Mouse (Mus musculus) hindbrain, embryonic 16.5 days (tissue): Measurements from ENCODE around the gene Tmem63c. TPM values are rescaled to one million over a fixed set of nuclear protein-coding genes. Genes with fewer than 3 reads are reported as not detected.

Source experiments
- ATAC-seq: fragments of 200-750 bp; cut with Nextera tagmentation; 2 replicates; pipeline ENCODE4 v1.8.0; 2017; ENCODE audit warnings: moderate TSS enrichment, moderate library complexity
- H3K27ac ChIP-seq: fragments of 300-500 bp; sonication (generic); 2 replicates; pipeline ENCODE4 v1.5.1; 2014; ENCODE audit warnings: low read depth, mild to moderate bottlenecking, control low read depth, low read length, moderate library complexity
- H3K27me3 ChIP-seq: fragments of 300-500 bp; sonication (generic); replicated peaks from 2 replicates; pipeline ENCODE4 v1.6.1; 2014; ENCODE audit warnings: low read length; ENCODE audit not compliant: control insufficient read depth, insufficient read depth
- H3K36me3 ChIP-seq: fragments of 300-500 bp; sonication (generic); 2 replicates; pipeline ENCODE4 v1.6.1; 2014; ENCODE audit warnings: mild to moderate bottlenecking, low read length, moderate library complexity, mixed read lengths; ENCODE audit not compliant: control insufficient read depth, insufficient read depth
- H3K4me1 ChIP-seq: fragments of 300-500 bp; sonication (generic); 2 replicates; pipeline ENCODE4 v1.6.1; 2014; ENCODE audit warnings: low read depth, low read length; ENCODE audit not compliant: control insufficient read depth, insufficient read depth
- H3K4me2 ChIP-seq: fragments of 300-500 bp; sonication (generic); 2 replicates; pipeline ENCODE4 v1.6.1; 2014; ENCODE audit warnings: mild to moderate bottlenecking, low read length, control low read depth, moderate library complexity
- H3K4me3 ChIP-seq: fragments of 300-500 bp; sonication (generic); 2 replicates; pipeline ENCODE4 v1.5.1; 2014; ENCODE audit warnings: mild to moderate bottlenecking, low read length, control low read depth, moderate library complexity
- H3K9ac ChIP-seq: fragments of 300-500 bp; sonication (generic); 2 replicates; pipeline ENCODE4 v1.6.1; 2014; ENCODE audit warnings: low read depth, mild to moderate bottlenecking, control low read depth, low read length, moderate library complexity
- H3K9me3 ChIP-seq: fragments of 300-500 bp; sonication (generic); 2 replicates; pipeline ENCODE4 v1.6.1; 2014; ENCODE audit warnings: mild to moderate bottlenecking, low read length, moderate library complexity; ENCODE audit not compliant: control insufficient read depth
- WGBS: fragments of 180-500 bp; shearing (Covaris S2); extraction: QIAGEN DNeasy Blood & Tissue Kit; methylation state at CpG from one replicate; pipeline ENCODE4 v1.1.7; 2014; 5-methylcytosine and 5-hydroxymethylcytosine counted together
- polyA plus RNA-seq: library from polyadenylated mRNA; unstranded; fragments of >200 nt; fragmentation: Nextera tagmentation; extraction: Ambion mirVana; gene quantifications from 2 replicates; pipeline ENCODE4 v1.2.1, GENCODE M21; 2015

Tmem63c gene
- polyA plus RNA-seq, 1 experiment from 2014 or later: 11.0 TPM

GRCm38 (mm10) chr12:87054873-87055272 is 33.7 kb downstream of the Tmem63c start:
- no peaks in the 10 kb centered on the region for H3K9me3 ChIP-seq
- 67% methylated on average over 7 of the region's 7 CpGs for WGBS

GRCm38 (mm10) chr12:87057066-87057465 is 35.9 kb downstream of the Tmem63c start:
- ATAC-seq: no peak
- 65% methylated on average over 17 of the region's 17 CpGs for whole genome bisulfite sequencing
- no peak overlapping the region for H3K4me3 ChIP-seq
- no peak overlapping the region for H3K27ac ChIP-seq
- no peak overlapping the region for H3K9ac ChIP-seq
- no peak overlapping the region for H3K4me2 ChIP-seq
- no peaks in the 10 kb centered on the region for H3K9me3 ChIP-seq
- H3K36me3 ChIP-seq: peaks cover 6% of the 10 kb centered on the region
- peaks cover 4% of the 10 kb centered on the region for H3K27me3 ChIP-seq
- H3K4me1 ChIP-seq: no peaks in the 10 kb centered on the region

More at GRCm38 (mm10) chr12:87054873-87055272, 33.7 kb downstream of the Tmem63c start:
- Histone ChIP-seq H3K4me1 (no peaks in the 10 kb centered on the region), H3K4me2 (no peak overlapping the region), H3K27ac (no peak overlapping the region), H3K9ac (no peak overlapping the region), H3K36me3 (no peaks in the 10 kb centered on the region), H3K4me3 (no peak overlapping the region), H3K27me3 (peaks cover 4% of the 10 kb centered on the region)
- no peak for ATAC-seq

- ATAC-seq: no peak
Measured at GRCm38 (mm10) chr12:87065446-87065845, 44.3 kb downstream of the Tmem63c start.

GRCm38 (mm10) chr12:87066429-87066828 is 45.3 kb downstream of the Tmem63c start:
- Histone ChIP-seq H3K27ac (no peak overlapping the region), H3K4me3 (no peak overlapping the region), H3K9me3 (no peaks in the 10 kb centered on the region), H3K36me3 (peaks cover 19% of the 10 kb centered on the region), H3K4me1 (no peaks in the 10 kb centered on the region), H3K4me2 (no peak overlapping the region), H3K9ac (no peak overlapping the region), H3K27me3 (no peaks in the 10 kb centered on the region)
- ATAC-seq: no peak
- 69% methylated on average over 5 of the region's 5 CpGs for WGBS

More at GRCm38 (mm10) chr12:87065446-87065845, 44.3 kb downstream of the Tmem63c start:
- Histone ChIP-seq H3K9ac (no peak overlapping the region), H3K4me3 (no peak overlapping the region), H3K27me3 (no peaks in the 10 kb centered on the region), H3K36me3 (peaks cover 20% of the 10 kb centered on the region), H3K9me3 (no peaks in the 10 kb centered on the region), H3K27ac (no peak overlapping the region), H3K4me2 (no peak overlapping the region), H3K4me1 (no peaks in the 10 kb centered on the region)
- 79% methylated on average over 11 of the region's 11 CpGs for WGBS

- H3K4me2 ChIP-seq: no peak overlapping the region
- no peak for ATAC-seq
- WGBS: 77% methylated on average over 5 of the region's 5 CpGs
- no peaks in the 10 kb centered on the region for H3K27me3 ChIP-seq
- H3K9me3 ChIP-seq: no peaks in the 10 kb centered on the region
- H3K4me1 ChIP-seq: no peaks in the 10 kb centered on the region
- H3K27ac ChIP-seq: no peak overlapping the region
- H3K9ac ChIP-seq: no peak overlapping the region
- H3K4me3 ChIP-seq: no peak overlapping the region
- peaks cover 29% of the 10 kb centered on the region for H3K36me3 ChIP-seq
Measured at GRCm38 (mm10) chr12:87070520-87070919, 49.4 kb downstream of the Tmem63c start.

GRCm38 (mm10) chr12:87076610-87077009 is 55.5 kb downstream of the Tmem63c start:
- Histone ChIP-seq H3K4me2 (no peak overlapping the region), H3K27me3 (no peaks in the 10 kb centered on the region), H3K27ac (no peak overlapping the region), H3K4me1 (no peaks in the 10 kb centered on the region), H3K4me3 (no peak overlapping the region), H3K9me3 (no peaks in the 10 kb centered on the region), H3K9ac (no peak overlapping the region), H3K36me3 (peaks cover 31% of the 10 kb centered on the region)
- ATAC-seq: no peak
- WGBS: 92% methylated on average over 2 of the region's 2 CpGs

GRCm38 (mm10) chr12:87082797-87083196 is 61.7 kb downstream of the Tmem63c start:
- no peak for ATAC-seq
- Histone ChIP-seq H3K27me3 (no peaks in the 10 kb centered on the region), H3K4me2 (no peak overlapping the region), H3K9me3 (no peaks in the 10 kb centered on the region), H3K9ac (no peak overlapping the region), H3K36me3 (peaks cover 13% of the 10 kb centered on the region), H3K27ac (no peak overlapping the region), H3K4me3 (no peak overlapping the region), H3K4me1 (no peaks in the 10 kb centered on the region)
- 76% methylated on average over 8 of the region's 8 CpGs for WGBS

- Histone ChIP-seq H3K27ac (no peak overlapping the region), H3K36me3 (peaks cover 7% of the 10 kb centered on the region), H3K4me3 (no peak overlapping the region), H3K9ac (no peak overlapping the region), H3K4me1 (no peaks in the 10 kb centered on the region), H3K4me2 (no peak overlapping the region), H3K27me3 (no peaks in the 10 kb centered on the region), H3K9me3 (no peaks in the 10 kb centered on the region)
- 60% methylated on average over 7 of the region's 7 CpGs for WGBS
- no peak for ATAC-seq
Measured at GRCm38 (mm10) chr12:87087236-87087635, 66.1 kb downstream of the Tmem63c start.

GRCm38 (mm10) chr12:87088331-87088730 is 67.2 kb downstream of the Tmem63c start:
- Histone ChIP-seq H3K4me3 (no peak overlapping the region), H3K9me3 (no peaks in the 10 kb centered on the region), H3K27me3 (no peaks in the 10 kb centered on the region), H3K27ac (no peak overlapping the region), H3K9ac (no peak overlapping the region), H3K4me1 (no peaks in the 10 kb centered on the region), H3K36me3 (peaks cover 7% of the 10 kb centered on the region), H3K4me2 (no peak overlapping the region)
- WGBS: 39% methylated on average over 4 of the region's 4 CpGs
- no peak for ATAC-seq

- no peak overlapping the region for H3K27ac ChIP-seq
- no peaks in the 10 kb centered on the region for H3K4me1 ChIP-seq
- no peak for ATAC-seq
- no peak overlapping the region for H3K4me3 ChIP-seq
- H3K9ac ChIP-seq: no peak overlapping the region
- H3K4me2 ChIP-seq: no peak overlapping the region
- no peaks in the 10 kb centered on the region for H3K9me3 ChIP-seq
- WGBS: 80% methylated on average over 4 of the region's 4 CpGs
- H3K27me3 ChIP-seq: no peaks in the 10 kb centered on the region
- H3K36me3 ChIP-seq: peaks cover 7% of the 10 kb centered on the region
Measured at GRCm38 (mm10) chr12:87089255-87089654, 68.1 kb downstream of the Tmem63c start.
